Mouse (Mus musculus) heart, embryonic 16.5 days (tissue): ENCODE results near the gene Tns3. TPM values are rescaled to one million over a fixed set of nuclear protein-coding genes. Genes with fewer than 3 reads are reported as not detected.

ENCODE experiments used
- ATAC-seq: fragments of 200-750 bp; cut with Nextera tagmentation; replicated peaks from 2 replicates; pipeline ENCODE4 v1.8.0; 2017; ENCODE audit warnings: moderate number of reproducible peaks; ENCODE audit not compliant: insufficient read depth, low FRiP score; ENCODE audit errors: extremely low read depth
- H3K27ac ChIP-seq: fragments of 300-500 bp; sonication (generic); 2 replicates; pipeline ENCODE4 v1.5.1; 2014; ENCODE audit warnings: mild to moderate bottlenecking, low read length, control low read depth, moderate library complexity
- H3K27me3 ChIP-seq: fragments of 300-500 bp; sonication (generic); 2 replicates; pipeline ENCODE4 v1.6.1; 2014; ENCODE audit warnings: low read length, mixed read lengths; ENCODE audit not compliant: control insufficient read depth, insufficient read depth
- H3K36me3 ChIP-seq: fragments of 300-500 bp; sonication (generic); 2 replicates; pipeline ENCODE4 v1.6.1; 2014; ENCODE audit not compliant: control insufficient read depth, insufficient read depth
- H3K4me1 ChIP-seq: fragments of 300-500 bp; sonication (generic); 2 replicates; pipeline ENCODE4 v1.6.1; 2014; ENCODE audit warnings: low read length, mixed read lengths; ENCODE audit not compliant: control insufficient read depth, insufficient read depth
- H3K4me2 ChIP-seq: fragments of 300-500 bp; sonication (generic); 2 replicates; pipeline ENCODE4 v1.6.1; 2014; ENCODE audit warnings: low read depth, mild to moderate bottlenecking, control low read depth, low read length
- H3K4me3 ChIP-seq: fragments of 300-500 bp; sonication (generic); 2 replicates; pipeline ENCODE4 v1.5.1; 2014; ENCODE audit warnings: mild to moderate bottlenecking, control low read depth, low read length
- H3K9ac ChIP-seq: fragments of 300-500 bp; sonication (generic); 2 replicates; pipeline ENCODE4 v1.6.1; 2014; ENCODE audit warnings: low read length, control low read depth
- H3K9me3 ChIP-seq: fragments of 300-500 bp; sonication (generic); replicated peaks from 2 replicates; pipeline ENCODE4 v1.6.1; 2016; ENCODE audit warnings: low read length; ENCODE audit not compliant: control insufficient read depth
- WGBS: fragments of 180-500 bp; shearing (Covaris S2); extraction: QIAGEN DNeasy Blood & Tissue Kit; methylation state at CpG from one replicate; pipeline ENCODE4 v1.1.7; 2014; 5-methylcytosine and 5-hydroxymethylcytosine counted together
- polyA plus RNA-seq: library from polyadenylated mRNA; unstranded; fragments of >200 nt; fragmentation: Nextera tagmentation; extraction: Ambion mirVana; gene quantifications from 2 replicates; pipeline ENCODE4 v1.2.1, GENCODE M21; 2015

Tns3 gene
- polyA plus RNA-seq, 1 experiment from 2014 or later = 20.2 TPM

GRCm38 (mm10) chr11:8585686-8586085 is 78.6 kb downstream of the Tns3 start:
- Histone ChIP-seq H3K4me2 (no peak overlapping the region), H3K36me3 (no peaks in the 10 kb centered on the region), H3K9me3 (no peaks in the 10 kb centered on the region), H3K27ac (peak overlapping the region; percentile 19), H3K9ac (no peak overlapping the region), H3K27me3 (no peaks in the 10 kb centered on the region), H3K4me3 (no peak overlapping the region), H3K4me1 (peaks cover 33% of the 10 kb centered on the region)
- no peak for ATAC-seq
- 48% methylated on average over 3 of the region's 3 CpGs for WGBS

GRCm38 (mm10) chr11:8584925-8585324 is 79.4 kb downstream of the Tns3 start:
- ATAC-seq = no peak
- Histone ChIP-seq H3K4me2 (no peak overlapping the region), H3K9ac (no peak overlapping the region), H3K4me3 (no peak overlapping the region), H3K27ac (peak overlapping the region; percentile 19), H3K36me3 (no peaks in the 10 kb centered on the region), H3K9me3 (no peaks in the 10 kb centered on the region), H3K27me3 (no peaks in the 10 kb centered on the region), H3K4me1 (peaks cover 40% of the 10 kb centered on the region)
- WGBS = 57% methylated on average over 1 of the region's 1 CpGs

GRCm38 (mm10) chr11:8584307-8584706 is 80.0 kb downstream of the Tns3 start:
- Histone ChIP-seq H3K27me3 (no peaks in the 10 kb centered on the region), H3K27ac (no peak overlapping the region), H3K36me3 (no peaks in the 10 kb centered on the region), H3K4me1 (peaks cover 42% of the 10 kb centered on the region), H3K4me3 (no peak overlapping the region), H3K4me2 (no peak overlapping the region), H3K9ac (no peak overlapping the region), H3K9me3 (no peaks in the 10 kb centered on the region)
- no peak for ATAC-seq
- WGBS = 60% methylated on average over 2 of the region's 2 CpGs

DNA sequence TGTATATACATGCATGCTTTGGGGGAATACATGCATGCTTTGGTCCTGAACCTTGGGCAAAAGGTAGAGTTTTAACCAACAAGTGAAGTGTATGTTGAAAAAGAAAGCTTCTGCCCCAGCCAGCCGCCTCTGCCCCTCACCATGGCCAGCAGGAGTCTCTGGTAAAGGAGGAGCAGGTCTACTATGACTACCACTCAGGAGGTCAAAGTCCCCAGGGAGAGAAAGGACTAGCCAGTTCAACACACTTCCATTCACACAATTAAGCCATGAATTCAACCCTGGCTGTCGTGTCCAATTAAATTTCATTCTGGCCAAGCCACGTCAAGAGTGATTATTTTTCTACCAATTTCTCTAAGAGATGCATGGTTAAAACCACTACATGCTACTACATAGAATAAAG is 81.2 kb downstream of the Tns3 start:
- Histone ChIP-seq H3K27ac (no peak overlapping the region), H3K9me3 (no peaks in the 10 kb centered on the region), H3K9ac (no peak overlapping the region), H3K27me3 (no peaks in the 10 kb centered on the region), H3K4me2 (no peak overlapping the region), H3K4me3 (no peak overlapping the region), H3K4me1 (peaks cover 53% of the 10 kb centered on the region), H3K36me3 (no peaks in the 10 kb centered on the region)
- no peak for ATAC-seq
- 90% methylated on average over 3 of the region's 3 CpGs for WGBS

DNA sequence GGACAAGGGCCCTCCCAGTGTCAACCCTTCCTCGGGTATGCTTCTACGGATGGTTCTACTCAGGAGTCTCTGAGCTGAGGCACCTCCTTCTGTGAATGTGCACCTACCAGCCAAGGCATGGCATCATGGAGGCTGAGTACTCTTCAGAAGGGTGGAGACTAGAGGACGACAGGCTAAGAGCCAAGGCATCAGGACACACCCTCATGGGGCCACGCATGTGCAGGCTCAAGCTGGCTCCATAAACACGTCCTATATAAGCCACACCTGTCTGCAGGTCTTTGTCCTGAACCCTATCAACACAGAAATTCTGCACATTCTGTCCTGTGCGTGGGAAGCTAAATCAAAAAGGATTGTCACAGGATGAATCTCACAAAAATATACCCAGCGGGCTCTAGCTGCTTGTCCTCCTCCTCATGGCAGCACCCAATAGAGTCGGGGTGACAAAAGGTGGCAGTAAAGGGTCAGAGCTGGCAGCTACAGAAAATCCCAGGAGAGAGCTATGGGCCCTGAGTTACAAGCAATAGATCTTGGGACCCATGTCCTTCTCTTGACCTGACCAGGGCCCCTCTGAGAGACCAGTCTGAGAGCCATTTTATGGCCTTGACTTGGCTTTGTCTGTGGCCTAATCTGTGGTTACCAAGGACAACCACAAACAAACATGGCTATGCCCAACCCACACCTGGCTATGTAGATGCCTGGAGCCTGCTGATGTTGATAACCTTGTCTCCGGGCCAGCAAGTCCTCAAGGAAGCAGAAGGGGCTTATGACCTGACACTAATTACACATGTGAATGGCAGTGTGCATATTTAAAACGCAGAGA is 82.0 kb downstream of the Tns3 start:
- peaks cover 53% of the 10 kb centered on the region for H3K4me1 ChIP-seq
- 68% methylated on average over 10 of the region's 10 CpGs for WGBS
- no peak overlapping the region for H3K4me2 ChIP-seq
- H3K27ac ChIP-seq = no peak overlapping the region
- no peaks in the 10 kb centered on the region for H3K36me3 ChIP-seq
- H3K4me3 ChIP-seq = no peak overlapping the region
- no peak overlapping the region for H3K9ac ChIP-seq
- no peak for ATAC-seq
- H3K27me3 ChIP-seq = no peaks in the 10 kb centered on the region
- no peaks in the 10 kb centered on the region for H3K9me3 ChIP-seq

DNA sequence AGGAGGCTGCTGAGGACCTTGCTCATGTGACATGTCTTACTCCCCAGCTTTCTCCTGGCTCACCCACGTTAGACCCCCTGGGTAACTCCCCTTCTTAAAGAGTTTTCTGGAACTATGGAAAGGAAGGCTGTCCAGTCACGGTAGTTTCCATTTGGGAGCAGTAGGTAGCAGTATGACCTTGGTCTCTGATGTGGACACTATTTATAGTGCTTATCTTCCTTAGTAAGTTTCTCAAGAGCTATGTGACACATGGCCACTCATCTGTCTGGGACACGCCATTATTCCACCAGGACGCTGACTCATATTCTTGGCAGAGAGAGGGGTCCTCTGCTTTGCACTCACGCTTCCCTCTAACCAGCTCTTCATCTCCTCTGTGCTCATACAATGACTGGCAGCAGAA is 84.5 kb downstream of the Tns3 start:
- H3K27ac ChIP-seq = peak overlapping the region; percentile 91
- H3K4me2 ChIP-seq = peak overlapping the region; percentile 55
- peak; percentile 92 for ATAC-seq
- H3K36me3 ChIP-seq = no peaks in the 10 kb centered on the region
- H3K9me3 ChIP-seq = no peaks in the 10 kb centered on the region
- 22% methylated on average over 5 of the region's 5 CpGs for WGBS
- peak overlapping the region; percentile 68 for H3K9ac ChIP-seq
- peaks cover 49% of the 10 kb centered on the region for H3K4me1 ChIP-seq
- H3K4me3 ChIP-seq = peak overlapping the region; percentile 19; the same call in 1 of the 2 replicates
- no peaks in the 10 kb centered on the region for H3K27me3 ChIP-seq

DNA sequence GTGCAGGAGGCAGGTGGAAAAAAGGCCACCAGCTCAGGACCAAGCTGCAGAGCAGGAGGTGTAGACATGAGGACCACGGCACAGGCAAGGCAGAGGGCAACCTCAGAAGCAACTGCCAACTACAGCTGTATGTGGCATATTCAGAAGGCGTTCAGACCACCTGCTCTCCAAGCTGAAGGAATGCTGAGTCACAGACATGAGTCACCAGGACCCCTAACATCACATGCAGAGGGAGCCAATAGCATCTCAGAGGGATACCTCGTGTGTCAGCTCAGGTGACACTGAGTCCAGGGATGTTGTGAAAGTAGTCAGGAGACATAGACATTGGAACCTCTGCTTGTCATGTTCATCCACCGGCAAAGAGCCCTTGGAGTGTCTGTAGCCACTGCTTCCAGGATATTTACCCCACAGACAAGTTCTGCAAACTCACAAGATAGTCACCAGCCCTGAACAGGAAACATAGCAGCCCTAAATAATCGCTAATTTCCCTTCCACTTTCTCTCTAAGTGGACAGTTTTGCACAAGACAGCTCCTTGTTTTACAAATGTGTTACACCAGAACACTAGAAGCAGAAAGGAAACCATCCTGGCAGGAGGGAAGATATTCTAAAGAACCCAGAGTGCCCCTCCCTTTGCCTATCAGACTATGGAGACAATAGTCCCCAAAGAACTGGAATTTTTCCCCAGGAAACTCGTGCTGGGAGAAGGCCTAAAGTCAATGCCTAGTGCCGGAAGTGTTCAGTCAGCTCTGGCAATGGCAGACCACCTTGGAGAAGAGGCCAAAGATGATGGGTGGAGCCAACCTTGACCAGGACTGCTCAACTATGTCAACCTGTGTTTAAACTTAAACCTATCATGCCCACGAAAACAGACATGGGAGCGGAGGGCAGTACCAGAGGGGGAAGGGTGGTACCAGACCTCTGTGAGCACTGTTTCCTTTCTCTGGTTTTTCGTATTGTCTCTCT is 88.8 kb downstream of the Tns3 start:
- H3K27ac ChIP-seq = 0 out of 2 replicates have a peak overlapping the region, but pooled peaks have one; percentile 36
- peaks cover 42% of the 10 kb centered on the region for H3K4me1 ChIP-seq

GRCm38 (mm10) chr11:8574562-8574961 is 89.8 kb downstream of the Tns3 start:
- H3K27ac ChIP-seq = no peak overlapping the region
- H3K4me3 ChIP-seq = no peak overlapping the region
- H3K9me3 ChIP-seq = no peaks in the 10 kb centered on the region
- H3K36me3 ChIP-seq = no peaks in the 10 kb centered on the region
- H3K4me1 ChIP-seq = peaks cover 35% of the 10 kb centered on the region
- no peaks in the 10 kb centered on the region for H3K27me3 ChIP-seq
- ATAC-seq = no peak
- 81% methylated on average over 6 of the region's 6 CpGs for WGBS
- H3K9ac ChIP-seq = no peak overlapping the region
- no peak overlapping the region for H3K4me2 ChIP-seq

More for the DNA sequence above, 88.8 kb downstream of the Tns3 start:
- Histone ChIP-seq H3K9me3 (no peaks in the 10 kb centered on the region), H3K36me3 (no peaks in the 10 kb centered on the region), H3K4me3 (no peak overlapping the region), H3K9ac (no peak overlapping the region), H3K4me2 (no peak overlapping the region), H3K27me3 (no peaks in the 10 kb centered on the region)
- WGBS = 70% methylated on average over 10 of the region's 10 CpGs
- ATAC-seq = no peak

GRCm38 (mm10) chr11:8572762-8573161 is 91.6 kb downstream of the Tns3 start:
- no peak overlapping the region for H3K27ac ChIP-seq

More at GRCm38 (mm10) chr11:8572762-8573161, 91.6 kb downstream of the Tns3 start:
- WGBS = 86% methylated on average over 7 of the region's 7 CpGs
- no peak for ATAC-seq
- Histone ChIP-seq H3K9me3 (no peaks in the 10 kb centered on the region), H3K36me3 (no peaks in the 10 kb centered on the region), H3K4me2 (no peak overlapping the region), H3K27me3 (no peaks in the 10 kb centered on the region), H3K4me1 (peaks cover 22% of the 10 kb centered on the region), H3K9ac (no peak overlapping the region), H3K4me3 (no peak overlapping the region)
